Mouse (Mus musculus) heart, postnatal 0 days (tissue): ENCODE measurements around the gene Catsper2.

Source experiments
- CTCF ChIP-seq: IDR thresholded peaks from 2 replicates; pipeline ENCODE4 v1.5.1; 2016; ENCODE audit warnings: antibody characterized with exemption, control low read depth, low read depth
- EP300 ChIP-seq: IDR thresholded peaks from 2 replicates; pipeline ENCODE4 v1.6.1; 2016; ENCODE audit warnings: antibody characterized with exemption, low read depth

GRCm38 (mm10) chr2:121450093-121450492 is 36.5 kb upstream of the Catsper2 start:
- no peak; the same call in 1 of the 2 replicates for TF ChIP-seq CTCF
- no peak for TF ChIP-seq EP300
